Mouse (Mus musculus): ENCODE results near the gene Tmem150c. TPM values are rescaled to one million over a fixed set of nuclear protein-coding genes. Genes with fewer than 3 reads are reported as not detected.

Gene Tmem150c
- polyA plus RNA-seq (2015; fragmentation: Nextera tagmentation; extraction: Ambion mirVana), result 31.9 and 33.2 TPM in 2 replicates

GRCm38 (mm10) chr5:100159638-100159973 lies at the start of gene Tmem150c:
Tmem150c (minus strand) TSS chr5:100159808.
- peak within 1 kb of the TSS; percentile 75 for H3K27ac ChIP-seq (ENCODE audit: low read length)
- no peaks in the 10 kb centered on the region for H3K27me3 ChIP-seq (replicated peaks; ENCODE audit: control insufficient read depth, insufficient read depth, low read length)
- peak within 1 kb of the TSS; percentile 90 for H3K4me2 ChIP-seq (ENCODE audit: low read length)
- H3K36me3 ChIP-seq (ENCODE audit: control insufficient read depth, insufficient read depth), result no peaks in the 10 kb centered on the region
- H3K4me3 ChIP-seq (replicated peaks; ENCODE audit: low read length), result peak within 1 kb of the TSS; percentile 81
- ATAC-seq, result no peak
- 13% methylated on average over 6 of the region's 6 CpGs for WGBS
- peak within 1 kb of the TSS; percentile 92 for H3K9ac ChIP-seq (replicated peaks; ENCODE audit: low read depth, low read length)
- H3K9me3 ChIP-seq (ENCODE audit: control insufficient read depth, low read length), result no peaks in the 10 kb centered on the region
- peaks cover 10% of the 10 kb centered on the region for H3K4me1 ChIP-seq (replicated peaks; ENCODE audit: control insufficient read depth, insufficient read depth, low read length)

GRCm38 (mm10) chr5:100209093-100209492 lies 49.5 kb upstream of the Tmem150c start:
- Histone ChIP-seq H3K9ac (replicated peaks; ENCODE audit: low read depth, low read length) (no peak overlapping the region), H3K27me3 (replicated peaks; ENCODE audit: control insufficient read depth, insufficient read depth, low read length) (no peaks in the 10 kb centered on the region), H3K4me3 (replicated peaks; ENCODE audit: low read length) (no peak overlapping the region), H3K4me2 (ENCODE audit: low read length) (no peak overlapping the region), H3K36me3 (ENCODE audit: control insufficient read depth, insufficient read depth) (no peaks in the 10 kb centered on the region), H3K9me3 (ENCODE audit: control insufficient read depth, low read length) (no peaks in the 10 kb centered on the region), H3K27ac (ENCODE audit: low read length) (no peak overlapping the region), H3K4me1 (replicated peaks; ENCODE audit: control insufficient read depth, insufficient read depth, low read length) (no peaks in the 10 kb centered on the region)
- WGBS, result 84% methylated on average over 7 of the region's 7 CpGs
- no peak for ATAC-seq

GRCm38 (mm10) chr5:100206675-100207074 lies 47.1 kb upstream of the Tmem150c start:
- no peak overlapping the region for H3K4me2 ChIP-seq (ENCODE audit: low read length)
- 66% methylated on average over 6 of the region's 6 CpGs for WGBS
- no peak for ATAC-seq
- no peaks in the 10 kb centered on the region for H3K36me3 ChIP-seq (ENCODE audit: control insufficient read depth, insufficient read depth)
- H3K27ac ChIP-seq (ENCODE audit: low read length), result no peak overlapping the region
- no peaks in the 10 kb centered on the region for H3K27me3 ChIP-seq (replicated peaks; ENCODE audit: control insufficient read depth, insufficient read depth, low read length)
- no peak overlapping the region for H3K4me3 ChIP-seq (replicated peaks; ENCODE audit: low read length)
- H3K9me3 ChIP-seq (ENCODE audit: control insufficient read depth, low read length), result no peaks in the 10 kb centered on the region
- H3K4me1 ChIP-seq (replicated peaks; ENCODE audit: control insufficient read depth, insufficient read depth, low read length), result no peaks in the 10 kb centered on the region
- H3K9ac ChIP-seq (replicated peaks; ENCODE audit: low read depth, low read length), result no peak overlapping the region

GRCm38 (mm10) chr5:100205519-100206189 lies 46.0 kb upstream of the Tmem150c start:
- Histone ChIP-seq H3K9me3 (ENCODE audit: control insufficient read depth, low read length) (no peaks in the 10 kb centered on the region), H3K36me3 (ENCODE audit: control insufficient read depth, insufficient read depth) (no peaks in the 10 kb centered on the region), H3K4me1 (replicated peaks; ENCODE audit: control insufficient read depth, insufficient read depth, low read length) (peaks cover 9% of the 10 kb centered on the region), H3K4me2 (ENCODE audit: low read length) (no peak overlapping the region), H3K27me3 (replicated peaks; ENCODE audit: control insufficient read depth, insufficient read depth, low read length) (no peaks in the 10 kb centered on the region), H3K4me3 (replicated peaks; ENCODE audit: low read length) (no peak overlapping the region), H3K9ac (replicated peaks; ENCODE audit: low read depth, low read length) (no peak overlapping the region), H3K27ac (ENCODE audit: low read length) (no peak overlapping the region)
- 79% methylated on average over 9 of the region's 9 CpGs for WGBS
- ATAC-seq, result no peak

- Histone ChIP-seq H3K9ac (replicated peaks; ENCODE audit: low read depth, low read length) (no peak overlapping the region), H3K27me3 (replicated peaks; ENCODE audit: control insufficient read depth, insufficient read depth, low read length) (no peaks in the 10 kb centered on the region), H3K27ac (ENCODE audit: low read length) (peak overlapping the region; percentile 37), H3K4me1 (replicated peaks; ENCODE audit: control insufficient read depth, insufficient read depth, low read length) (peaks cover 43% of the 10 kb centered on the region), H3K9me3 (ENCODE audit: control insufficient read depth, low read length) (no peaks in the 10 kb centered on the region), H3K4me3 (replicated peaks; ENCODE audit: low read length) (no peak overlapping the region), H3K36me3 (ENCODE audit: control insufficient read depth, insufficient read depth) (no peaks in the 10 kb centered on the region), H3K4me2 (ENCODE audit: low read length) (no peak overlapping the region)
- peak; percentile 82 for ATAC-seq
- WGBS, result 22% methylated on average over 5 of the region's 5 CpGs
These were observed 41.2 kb upstream of the Tmem150c start for GRCm38 (mm10) chr5:100200805-100201204.

- 15% methylated on average over 5 of the region's 5 CpGs for WGBS
- Histone ChIP-seq H3K4me3 (replicated peaks; ENCODE audit: low read length) (no peak overlapping the region), H3K4me2 (ENCODE audit: low read length) (no peak overlapping the region), H3K4me1 (replicated peaks; ENCODE audit: control insufficient read depth, insufficient read depth, low read length) (peaks cover 44% of the 10 kb centered on the region), H3K9ac (replicated peaks; ENCODE audit: low read depth, low read length) (no peak overlapping the region), H3K36me3 (ENCODE audit: control insufficient read depth, insufficient read depth) (no peaks in the 10 kb centered on the region), H3K9me3 (ENCODE audit: control insufficient read depth, low read length) (no peaks in the 10 kb centered on the region), H3K27me3 (replicated peaks; ENCODE audit: control insufficient read depth, insufficient read depth, low read length) (no peaks in the 10 kb centered on the region), H3K27ac (ENCODE audit: low read length) (no peak overlapping the region; the same call in 1 of the 2 replicates)
- ATAC-seq, result peak; percentile 65
These were observed 40.7 kb upstream of the Tmem150c start for GRCm38 (mm10) chr5:100200296-100200695.

- Histone ChIP-seq H3K4me1 (replicated peaks; ENCODE audit: control insufficient read depth, insufficient read depth, low read length) (peaks cover 48% of the 10 kb centered on the region), H3K27ac (ENCODE audit: low read length) (no peak overlapping the region), H3K4me3 (replicated peaks; ENCODE audit: low read length) (no peak overlapping the region), H3K9ac (replicated peaks; ENCODE audit: low read depth, low read length) (no peak overlapping the region), H3K27me3 (replicated peaks; ENCODE audit: control insufficient read depth, insufficient read depth, low read length) (no peaks in the 10 kb centered on the region), H3K9me3 (ENCODE audit: control insufficient read depth, low read length) (no peaks in the 10 kb centered on the region), H3K36me3 (ENCODE audit: control insufficient read depth, insufficient read depth) (no peaks in the 10 kb centered on the region), H3K4me2 (ENCODE audit: low read length) (no peak overlapping the region)
- ATAC-seq, result 0 out of 2 replicates have a peak, but pooled peaks have one; percentile 21
- WGBS, result 31% methylated on average over 7 of the region's 7 CpGs
These were observed 39.7 kb upstream of the Tmem150c start for GRCm38 (mm10) chr5:100199092-100199853.

- Histone ChIP-seq H3K4me1 (replicated peaks; ENCODE audit: control insufficient read depth, insufficient read depth, low read length) (peaks cover 48% of the 10 kb centered on the region), H3K36me3 (ENCODE audit: control insufficient read depth, insufficient read depth) (no peaks in the 10 kb centered on the region), H3K4me3 (replicated peaks; ENCODE audit: low read length) (no peak overlapping the region), H3K9me3 (ENCODE audit: control insufficient read depth, low read length) (no peaks in the 10 kb centered on the region), H3K9ac (replicated peaks; ENCODE audit: low read depth, low read length) (no peak overlapping the region), H3K27ac (ENCODE audit: low read length) (no peak overlapping the region), H3K4me2 (ENCODE audit: low read length) (no peak overlapping the region), H3K27me3 (replicated peaks; ENCODE audit: control insufficient read depth, insufficient read depth, low read length) (no peaks in the 10 kb centered on the region)
- WGBS, result 60% methylated on average over 9 of the region's 9 CpGs
- ATAC-seq, result no peak
These were observed 37.9 kb upstream of the Tmem150c start for GRCm38 (mm10) chr5:100197476-100197875.

GRCm38 (mm10) chr5:100196854-100197431 lies 37.3 kb upstream of the Tmem150c start:
- Histone ChIP-seq H3K4me3 (replicated peaks; ENCODE audit: low read length) (no peak overlapping the region), H3K27me3 (replicated peaks; ENCODE audit: control insufficient read depth, insufficient read depth, low read length) (no peaks in the 10 kb centered on the region), H3K4me1 (replicated peaks; ENCODE audit: control insufficient read depth, insufficient read depth, low read length) (peaks cover 48% of the 10 kb centered on the region), H3K9me3 (ENCODE audit: control insufficient read depth, low read length) (no peaks in the 10 kb centered on the region), H3K4me2 (ENCODE audit: low read length) (no peak overlapping the region), H3K27ac (ENCODE audit: low read length) (no peak overlapping the region), H3K9ac (replicated peaks; ENCODE audit: low read depth, low read length) (no peak overlapping the region), H3K36me3 (ENCODE audit: control insufficient read depth, insufficient read depth) (no peaks in the 10 kb centered on the region)
- 49% methylated on average over 15 of the region's 15 CpGs for WGBS
- ATAC-seq, result 0 out of 2 replicates have a peak, but pooled peaks have one; percentile 36

Data from forebrain, embryonic 16.5 days (tissue).